Mouse (Mus musculus) G1E (cell line): ENCODE data around the gene Mtif2. TPM values are rescaled to one million over a fixed set of nuclear protein-coding genes. Genes with fewer than 3 reads are reported as not detected.

Source experiments
- ATAC-seq: 2 replicates; pipeline ENCODE4 v1.8.0; 2016; ENCODE audit warnings: mild to moderate bottlenecking; ENCODE audit not compliant: insufficient number of reproducible peaks, poor library complexity, low FRiP score, severe bottlenecking; ENCODE audit errors: extremely low read depth
- DNase-seq: peaks from one replicate; pipeline ENCODE4 v3.0.0; 2012; ENCODE audit warnings: low spot score
- H3K27me3 ChIP-seq: 2 replicates; pipeline ENCODE4 v1.6.1; 2012; ENCODE audit warnings: mild to moderate bottlenecking, low read length, inconsistent platforms; ENCODE audit not compliant: insufficient read depth
- H3K36me3 ChIP-seq: replicated peaks from 2 replicates; pipeline ENCODE3; 2012; ENCODE audit warnings: mild to moderate bottlenecking, inconsistent platforms
- H3K4me1 ChIP-seq: 2 replicates; pipeline ENCODE4 v1.6.1; 2012; ENCODE audit warnings: low read depth, low read length, inconsistent platforms, mixed read lengths; ENCODE audit not compliant: insufficient read depth
- H3K4me3 ChIP-seq: 2 replicates; pipeline ENCODE4 v1.5.1; 2012; ENCODE audit warnings: low read depth, mild to moderate bottlenecking, inconsistent platforms, low read length, moderate library complexity, mixed read lengths
- H3K9me3 ChIP-seq: replicated peaks from 2 replicates; pipeline ENCODE4 v1.6.1; 2012; ENCODE audit warnings: inconsistent platforms
- CTCF ChIP-seq: IDR thresholded peaks from 2 replicates; pipeline ENCODE4 v1.5.1; 2012; ENCODE audit warnings: low read depth, low read length, inconsistent platforms, mixed read lengths
- GATA1 ChIP-seq: IDR thresholded peaks from 2 replicates; pipeline ENCODE4 v1.6.1; 2012; ENCODE audit warnings: borderline replicate concordance, low read length, inconsistent platforms, mixed read lengths
- GATA2 ChIP-seq: IDR thresholded peaks from 2 replicates; pipeline ENCODE4 v1.6.1; 2012; ENCODE audit warnings: low read depth, low read length, inconsistent platforms, borderline replicate concordance
- POLR2AphosphoS5 ChIP-seq: IDR thresholded peaks from 2 replicates; pipeline ENCODE4 v1.6.1; 2012; ENCODE audit warnings: low read depth, low read length, inconsistent platforms; ENCODE audit not compliant: insufficient replicate concordance
- TAL1 ChIP-seq: conservative IDR thresholded peaks from 2 replicates; pipeline ENCODE4 v1.6.1; 2012; ENCODE audit warnings: low read depth, low read length, inconsistent platforms, mixed read lengths
- polyA plus RNA-seq: library from polyadenylated mRNA; stranded (reverse); fragments of >175 nt; gene quantifications from 2 replicates; pipeline ENCODE4 v1.2.3, GENCODE M21; 2012
- total RNA-seq, 2 experiments: library from RNA; stranded (forward) in 1 of 2; stranded (reverse) in 1 of 2; fragments of 200-1000 nt in 1 of 2; fragments of >200 nt in 1 of 2; fragmentation: Nextera tagmentation in 1 of 2; gene quantifications; 2 replicates each; pipeline ENCODE4 v1.2.3; 2014 to 2017

Mtif2 gene
- total and polyA plus RNA-seq, 3 experiments = 11.8 to 105 (median 72.2) TPM

- TF ChIP-seq CTCF (no peak), POLR2AphosphoS5 (no peak), TAL1 (no peak), GATA2 (no peak), GATA1 (no peak)
- DNase-seq = no peak
- H3K9me3 ChIP-seq = no peaks in the 10 kb centered on the region
- peaks cover 37% of the 10 kb centered on the region for H3K36me3 ChIP-seq
- no peak for ATAC-seq
- peaks cover 27% of the 10 kb centered on the region for H3K4me1 ChIP-seq
- peak overlapping the region; percentile 74 for H3K4me3 ChIP-seq
- no peaks in the 10 kb centered on the region for H3K27me3 ChIP-seq
These were observed 20.6 kb downstream of the Mtif2 start for GRCm38 (mm10) chr11:29546762-29547161.

- no peak for DNase-seq
These were observed 21.1 kb downstream of the Mtif2 start for GRCm38 (mm10) chr11:29547249-29547751.

GRCm38 (mm10) chr11:29547752-29548503 is 21.7 kb downstream of the Mtif2 start, which contains the start of the genes Clhc1 and Rps27a:
Clhc1 (plus strand) TSS chr11:29547950.
Rps27a (minus strand) TSS chr11:29548109.
- TF ChIP-seq CTCF (no peak), POLR2AphosphoS5 (0 out of 2 replicates have a peak, but pooled peaks have one; percentile 48)
- ATAC-seq = peak; percentile 87
- H3K36me3 ChIP-seq = peaks cover 31% of the 10 kb centered on the region
- no peaks in the 10 kb centered on the region for H3K27me3 ChIP-seq
- peaks cover 27% of the 10 kb centered on the region for H3K4me1 ChIP-seq
- peak within 1 kb of the TSS; percentile 74 for H3K4me3 ChIP-seq
- DNase-seq = peak; percentile 78
- H3K9me3 ChIP-seq = no peaks in the 10 kb centered on the region

More at GRCm38 (mm10) chr11:29547249-29547751, 21.1 kb downstream of the Mtif2 start:
- TF ChIP-seq CTCF (no peak), GATA2 (no peak), GATA1 (no peak), TAL1 (no peak), POLR2AphosphoS5 (no peak)
- ATAC-seq = no peak
- peak overlapping the region; percentile 74 for H3K4me3 ChIP-seq
- H3K36me3 ChIP-seq = peaks cover 35% of the 10 kb centered on the region
- H3K4me1 ChIP-seq = peaks cover 27% of the 10 kb centered on the region
- no peaks in the 10 kb centered on the region for H3K9me3 ChIP-seq
- no peaks in the 10 kb centered on the region for H3K27me3 ChIP-seq

GRCm38 (mm10) chr11:29548504-29549424 is 22.6 kb downstream of the Mtif2 start:
- H3K36me3 ChIP-seq = peaks cover 28% of the 10 kb centered on the region
- no peak for TF ChIP-seq TAL1
- no peak for TF ChIP-seq POLR2AphosphoS5
- TF ChIP-seq CTCF = no peak
- TF ChIP-seq GATA2 = no peak
- no peak for TF ChIP-seq GATA1
- ATAC-seq (no peak), DNase-seq (no peak)
- H3K27me3 ChIP-seq = no peaks in the 10 kb centered on the region
- H3K4me3 ChIP-seq = peak overlapping the region; percentile 74
- no peaks in the 10 kb centered on the region for H3K9me3 ChIP-seq
- H3K4me1 ChIP-seq = peaks cover 27% of the 10 kb centered on the region

GRCm38 (mm10) chr11:29549425-29549778 is 23.2 kb downstream of the Mtif2 start:
- H3K36me3 ChIP-seq = peaks cover 22% of the 10 kb centered on the region
- no peaks in the 10 kb centered on the region for H3K27me3 ChIP-seq
- no peaks in the 10 kb centered on the region for H3K9me3 ChIP-seq
- no peak overlapping the region for H3K4me3 ChIP-seq
- DNase-seq = peak; percentile 45
- H3K4me1 ChIP-seq = peaks cover 23% of the 10 kb centered on the region
- TF ChIP-seq TAL1 = no peak
- no peak for TF ChIP-seq CTCF
- no peak for TF ChIP-seq GATA2
- no peak for TF ChIP-seq POLR2AphosphoS5
- no peak for TF ChIP-seq GATA1
- no peak for ATAC-seq

- ATAC-seq = no peak
- no peaks in the 10 kb centered on the region for H3K9me3 ChIP-seq
- H3K4me1 ChIP-seq = no peaks in the 10 kb centered on the region
- TF ChIP-seq GATA2 = no peak
- TF ChIP-seq POLR2AphosphoS5 = no peak
- no peak for TF ChIP-seq CTCF
- TF ChIP-seq GATA1 = no peak
- no peak for TF ChIP-seq TAL1
- no peak for DNase-seq
- no peak overlapping the region for H3K4me3 ChIP-seq
- no peaks in the 10 kb centered on the region for H3K36me3 ChIP-seq
- peaks cover 5% of the 10 kb centered on the region for H3K27me3 ChIP-seq
These were observed 34.2 kb downstream of the Mtif2 start for GRCm38 (mm10) chr11:29560452-29560851.
